Mouse (Mus musculus): ENCODE results near the gene Zdbf2. TPM values are rescaled to one million over a fixed set of nuclear protein-coding genes. Genes with fewer than 3 reads are reported as not detected.
A peak's percentile ranks its signal among the peaks of the same experiment; 100 is the strongest.

The Zdbf2 gene
- polyA plus RNA-seq (2012; ENCODE audit: insufficient read depth, insufficient read length, low replicate concordance, missing spikeins) = not detected in 2 replicates

GRCm38 (mm10) chr1:63272741-63273338 lies at the start of gene Zdbf2:
Gene Zdbf2, plus strand, starts transcription at chr1:63273265.
- 3% methylated on average over 44 of the region's 49 CpGs for WGBS
- Histone ChIP-seq H3K27ac (ENCODE audit: insufficient read depth, low read depth, low read length) (no peak within 1 kb of the TSS), H3K4me3 (ENCODE audit: insufficient read depth, low read depth, low read length) (peak within 1 kb of the TSS; percentile 37), H3K4me1 (ENCODE audit: control insufficient read depth, insufficient read depth, low read length) (peaks cover 4% of the 10 kb centered on the region; the same call in 1 of the 2 replicates)
- TF ChIP-seq CTCF (IDR thresholded peaks at IDR 0.05; ENCODE audit: insufficient read depth, low read depth, low read length) = no peak
- TF ChIP-seq POLR2A (IDR thresholded peaks at IDR 0.05; ENCODE audit: insufficient read depth, low read depth, low read length) = no peak

GRCm38 (mm10) chr1:63225009-63225408 lies 48.1 kb upstream of the Zdbf2 start:
- no peak for TF ChIP-seq CTCF (IDR thresholded peaks at IDR 0.05; ENCODE audit: insufficient read depth, low read depth, low read length)
- no peak for TF ChIP-seq POLR2A (IDR thresholded peaks at IDR 0.05; ENCODE audit: insufficient read depth, low read depth, low read length)
- H3K4me3 ChIP-seq (ENCODE audit: insufficient read depth, low read depth, low read length) = no peak overlapping the region
- H3K27ac ChIP-seq (ENCODE audit: insufficient read depth, low read depth, low read length) = no peak overlapping the region
- 93% methylated on average over 4 of the region's 4 CpGs for WGBS
- H3K4me1 ChIP-seq (ENCODE audit: control insufficient read depth, insufficient read depth, low read length) = no peaks in the 10 kb centered on the region

DNA sequence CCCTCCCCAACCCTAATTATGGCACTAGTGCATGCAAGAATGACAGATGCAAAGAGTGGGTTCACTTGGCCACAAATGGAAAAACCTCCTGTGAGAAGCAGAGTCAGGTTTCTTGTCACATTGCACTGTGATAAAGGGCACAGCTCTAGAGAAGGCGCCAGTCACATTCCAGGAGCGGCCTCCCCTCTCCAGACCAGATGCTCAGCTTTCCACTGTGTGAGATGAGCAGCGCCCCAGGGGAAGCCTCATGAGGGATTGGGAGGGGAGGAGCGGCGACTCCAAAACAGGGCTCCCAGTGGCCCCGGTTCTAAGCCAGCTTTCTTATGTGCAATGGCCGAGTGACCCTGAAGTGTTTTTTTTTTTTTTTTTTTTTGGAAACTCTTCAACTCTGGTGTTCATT lies 47.2 kb upstream of the Zdbf2 start:
- H3K4me1 ChIP-seq (ENCODE audit: control insufficient read depth, insufficient read depth, low read length) = no peaks in the 10 kb centered on the region
- H3K4me3 ChIP-seq (ENCODE audit: insufficient read depth, low read depth, low read length) = no peak overlapping the region
- TF ChIP-seq CTCF (IDR thresholded peaks at IDR 0.05; ENCODE audit: insufficient read depth, low read depth, low read length) = no peak
- no peak for TF ChIP-seq POLR2A (IDR thresholded peaks at IDR 0.05; ENCODE audit: insufficient read depth, low read depth, low read length)
- no peak overlapping the region for H3K27ac ChIP-seq (ENCODE audit: insufficient read depth, low read depth, low read length)
- WGBS = 42% methylated on average over 7 of the region's 7 CpGs

- H3K4me1 ChIP-seq (ENCODE audit: control insufficient read depth, insufficient read depth, low read length) = no peaks in the 10 kb centered on the region
- TF ChIP-seq CTCF (IDR thresholded peaks at IDR 0.05; ENCODE audit: insufficient read depth, low read depth, low read length) (no peak), POLR2A (IDR thresholded peaks at IDR 0.05; ENCODE audit: insufficient read depth, low read depth, low read length) (no peak)
- no peak overlapping the region for H3K4me3 ChIP-seq (ENCODE audit: insufficient read depth, low read depth, low read length)
- 81% methylated on average over 5 of the region's 5 CpGs for WGBS
- H3K27ac ChIP-seq (ENCODE audit: insufficient read depth, low read depth, low read length) = no peak overlapping the region
These were observed 45.8 kb upstream of the Zdbf2 start for GRCm38 (mm10) chr1:63227241-63227640.

- no peaks in the 10 kb centered on the region for H3K4me1 ChIP-seq (ENCODE audit: control insufficient read depth, insufficient read depth, low read length)
- TF ChIP-seq POLR2A (IDR thresholded peaks at IDR 0.05; ENCODE audit: insufficient read depth, low read depth, low read length) (no peak), CTCF (IDR thresholded peaks at IDR 0.05; ENCODE audit: insufficient read depth, low read depth, low read length) (no peak)
- 45% methylated on average over 5 of the region's 5 CpGs for WGBS
- no peak overlapping the region for H3K4me3 ChIP-seq (ENCODE audit: insufficient read depth, low read depth, low read length)
- H3K27ac ChIP-seq (ENCODE audit: insufficient read depth, low read depth, low read length) = no peak overlapping the region
These were observed 35.7 kb upstream of the Zdbf2 start for GRCm38 (mm10) chr1:63237371-63237770.

DNA sequence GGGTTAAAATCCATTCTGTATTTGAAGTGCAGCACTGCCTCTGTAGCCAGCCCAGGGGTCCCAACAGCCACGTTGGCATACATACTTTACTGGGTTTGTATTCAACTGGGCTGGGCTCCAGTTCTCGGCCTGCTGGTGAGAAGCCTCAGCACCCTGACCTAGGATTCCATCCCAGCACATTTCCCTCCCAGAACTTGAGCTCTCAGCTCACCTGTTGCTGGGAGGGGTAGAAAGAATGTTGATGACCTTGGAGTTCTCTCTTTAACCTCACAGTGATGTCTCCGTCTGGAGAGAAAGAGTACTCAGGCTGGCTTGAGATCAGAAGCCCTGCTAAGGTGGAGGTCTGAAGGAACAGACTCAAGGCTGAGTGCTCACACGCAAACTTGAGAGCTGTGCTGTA lies 33.8 kb upstream of the Zdbf2 start:
- WGBS = 64% methylated on average over 4 of the region's 4 CpGs
- TF ChIP-seq CTCF (IDR thresholded peaks at IDR 0.05; ENCODE audit: insufficient read depth, low read depth, low read length) = no peak
- TF ChIP-seq POLR2A (IDR thresholded peaks at IDR 0.05; ENCODE audit: insufficient read depth, low read depth, low read length) = no peak
- Histone ChIP-seq H3K27ac (ENCODE audit: insufficient read depth, low read depth, low read length) (no peak overlapping the region), H3K4me1 (ENCODE audit: control insufficient read depth, insufficient read depth, low read length) (no peaks in the 10 kb centered on the region), H3K4me3 (ENCODE audit: insufficient read depth, low read depth, low read length) (no peak overlapping the region)

- WGBS = 84% methylated on average over 8 of the region's 8 CpGs
- no peak overlapping the region for H3K4me3 ChIP-seq (ENCODE audit: insufficient read depth, low read depth, low read length)
- H3K4me1 ChIP-seq (ENCODE audit: control insufficient read depth, insufficient read depth, low read length) = no peaks in the 10 kb centered on the region
- no peak overlapping the region for H3K27ac ChIP-seq (ENCODE audit: insufficient read depth, low read depth, low read length)
- TF ChIP-seq POLR2A (IDR thresholded peaks at IDR 0.05; ENCODE audit: insufficient read depth, low read depth, low read length) = no peak
- no peak for TF ChIP-seq CTCF (IDR thresholded peaks at IDR 0.05; ENCODE audit: insufficient read depth, low read depth, low read length)
These were observed 33.3 kb upstream of the Zdbf2 start for GRCm38 (mm10) chr1:63239751-63240150.

DNA sequence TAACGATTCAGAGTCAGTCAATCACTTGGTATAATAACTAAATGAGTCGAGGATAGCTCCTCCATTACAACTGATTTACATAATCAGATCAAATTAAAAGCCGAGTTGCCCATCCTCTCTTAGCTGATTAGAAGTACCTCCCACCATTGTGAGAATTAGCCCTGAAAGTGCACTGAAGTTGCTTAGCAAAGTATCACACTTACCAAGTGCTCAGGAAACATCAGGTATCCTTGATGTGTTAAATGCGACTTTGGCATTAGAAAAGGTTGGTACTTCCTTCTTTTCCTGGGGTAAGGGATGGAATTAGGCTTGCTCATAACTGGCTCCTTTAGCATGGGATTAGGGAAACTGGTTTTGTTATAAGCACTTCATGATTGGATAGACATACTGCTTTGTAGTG lies 29.2 kb upstream of the Zdbf2 start:
- TF ChIP-seq CTCF (IDR thresholded peaks at IDR 0.05; ENCODE audit: insufficient read depth, low read depth, low read length) (no peak), POLR2A (IDR thresholded peaks at IDR 0.05; ENCODE audit: insufficient read depth, low read depth, low read length) (no peak)
- Histone ChIP-seq H3K4me3 (ENCODE audit: insufficient read depth, low read depth, low read length) (no peak overlapping the region), H3K4me1 (ENCODE audit: control insufficient read depth, insufficient read depth, low read length) (no peaks in the 10 kb centered on the region), H3K27ac (ENCODE audit: insufficient read depth, low read depth, low read length) (no peak overlapping the region)
- WGBS = 50% methylated on average over 4 of the region's 4 CpGs

GRCm38 (mm10) chr1:63246862-63247521 lies 26.1 kb upstream of the Zdbf2 start:
- WGBS = 10% methylated on average over 16 of the region's 16 CpGs
- TF ChIP-seq POLR2A (IDR thresholded peaks at IDR 0.05; ENCODE audit: insufficient read depth, low read depth, low read length) (no peak), CTCF (IDR thresholded peaks at IDR 0.05; ENCODE audit: insufficient read depth, low read depth, low read length) (no peak)
- Histone ChIP-seq H3K4me3 (ENCODE audit: insufficient read depth, low read depth, low read length) (no peak overlapping the region), H3K4me1 (ENCODE audit: control insufficient read depth, insufficient read depth, low read length) (no peaks in the 10 kb centered on the region), H3K27ac (ENCODE audit: insufficient read depth, low read depth, low read length) (no peak overlapping the region)

Data from olfactory bulb, adult 2 months (tissue).